Mouse (Mus musculus): ENCODE measurements around the gene Mapk10. TPM values are rescaled to one million over a fixed set of nuclear protein-coding genes. Genes with fewer than 3 reads are reported as not detected.

Gene Mapk10
- polyA plus RNA-seq, 1 experiment from 2014 or later = 0.32 TPM

- no peak overlapping the region for H3K9ac ChIP-seq (ENCODE audit: low read depth, low read length)
- no peaks in the 10 kb centered on the region for H3K36me3 ChIP-seq (ENCODE audit: control insufficient read depth, insufficient read depth, low read length)
- no peaks in the 10 kb centered on the region for H3K27me3 ChIP-seq (replicated peaks; ENCODE audit: control insufficient read depth, insufficient read depth, low read length)
- no peak overlapping the region for H3K4me2 ChIP-seq
- no peaks in the 10 kb centered on the region for H3K4me1 ChIP-seq (replicated peaks; ENCODE audit: control insufficient read depth, insufficient read depth, low read length)
- no peak overlapping the region for H3K27ac ChIP-seq (ENCODE audit: low read depth, low read length)
- 44% methylated on average over 5 of the region's 5 CpGs for WGBS
- no peak for DNase-seq (ENCODE audit: low spot score)
- H3K9me3 ChIP-seq (ENCODE audit: control insufficient read depth, low read length) = no peaks in the 10 kb centered on the region
- ATAC-seq (replicated peaks; ENCODE audit: low FRiP score) = no peak
- H3K4me3 ChIP-seq (ENCODE audit: low read depth, low read length) = no peak overlapping the region
These were observed 34.1 kb downstream of the Mapk10 start for GRCm38 (mm10) chr5:103177010-103177409.

DNA sequence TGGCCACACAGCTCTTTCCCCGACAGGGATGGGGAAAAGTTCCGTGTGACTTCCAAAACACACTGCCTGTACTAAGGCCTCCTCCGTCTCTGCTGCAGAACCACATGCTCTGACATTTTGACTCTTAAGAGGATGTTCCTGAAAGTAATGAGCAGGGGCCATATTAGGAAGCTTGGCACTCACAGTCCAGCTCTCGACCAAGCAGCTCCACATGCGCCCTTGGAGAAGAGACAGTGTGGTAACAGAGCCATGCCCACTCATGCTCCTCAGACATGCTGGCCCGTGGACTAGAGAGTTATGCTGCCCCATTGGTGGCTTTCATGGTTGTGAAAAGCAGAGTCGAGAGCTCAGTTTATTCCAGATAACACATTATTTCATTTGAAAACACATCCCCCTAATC, 35.1 kb downstream of the Mapk10 start:
- Histone ChIP-seq H3K27me3 (replicated peaks; ENCODE audit: control insufficient read depth, insufficient read depth, low read length) (no peaks in the 10 kb centered on the region), H3K36me3 (ENCODE audit: control insufficient read depth, insufficient read depth, low read length) (no peaks in the 10 kb centered on the region), H3K9ac (ENCODE audit: low read depth, low read length) (no peak overlapping the region), H3K4me3 (ENCODE audit: low read depth, low read length) (no peak overlapping the region), H3K9me3 (ENCODE audit: control insufficient read depth, low read length) (no peaks in the 10 kb centered on the region), H3K4me1 (replicated peaks; ENCODE audit: control insufficient read depth, insufficient read depth, low read length) (no peaks in the 10 kb centered on the region), H3K27ac (ENCODE audit: low read depth, low read length) (no peak overlapping the region), H3K4me2 (no peak overlapping the region)
- WGBS = 80% methylated on average over 7 of the region's 7 CpGs
- ATAC-seq (replicated peaks; ENCODE audit: low FRiP score) = no peak
- DNase-seq (ENCODE audit: low spot score) = no peak

- DNase-seq (ENCODE audit: low spot score) = no peak
- Histone ChIP-seq H3K4me2 (no peak overlapping the region), H3K4me1 (replicated peaks; ENCODE audit: control insufficient read depth, insufficient read depth, low read length) (no peaks in the 10 kb centered on the region), H3K4me3 (ENCODE audit: low read depth, low read length) (no peak overlapping the region), H3K27me3 (replicated peaks; ENCODE audit: control insufficient read depth, insufficient read depth, low read length) (no peaks in the 10 kb centered on the region), H3K9me3 (ENCODE audit: control insufficient read depth, low read length) (no peaks in the 10 kb centered on the region), H3K27ac (ENCODE audit: low read depth, low read length) (no peak overlapping the region), H3K9ac (ENCODE audit: low read depth, low read length) (no peak overlapping the region), H3K36me3 (ENCODE audit: control insufficient read depth, insufficient read depth, low read length) (no peaks in the 10 kb centered on the region)
- WGBS = 74% methylated on average over 7 of the region's 7 CpGs
- ATAC-seq (replicated peaks; ENCODE audit: low FRiP score) = no peak
These were observed 36.5 kb downstream of the Mapk10 start for GRCm38 (mm10) chr5:103174607-103175006.

- H3K4me2 ChIP-seq = no peak overlapping the region
- H3K4me1 ChIP-seq (replicated peaks; ENCODE audit: control insufficient read depth, insufficient read depth, low read length) = no peaks in the 10 kb centered on the region
- no peaks in the 10 kb centered on the region for H3K36me3 ChIP-seq (ENCODE audit: control insufficient read depth, insufficient read depth, low read length)
- H3K27me3 ChIP-seq (replicated peaks; ENCODE audit: control insufficient read depth, insufficient read depth, low read length) = no peaks in the 10 kb centered on the region
- H3K27ac ChIP-seq (ENCODE audit: low read depth, low read length) = no peak overlapping the region
- DNase-seq (ENCODE audit: low spot score) = no peak
- 80% methylated on average over 3 of the region's 3 CpGs for WGBS
- H3K4me3 ChIP-seq (ENCODE audit: low read depth, low read length) = no peak overlapping the region
- no peaks in the 10 kb centered on the region; the same call in 1 of the 2 replicates for H3K9me3 ChIP-seq (ENCODE audit: control insufficient read depth, low read length)
- no peak overlapping the region for H3K9ac ChIP-seq (ENCODE audit: low read depth, low read length)
- ATAC-seq (replicated peaks; ENCODE audit: low FRiP score) = no peak
These were observed 39.9 kb downstream of the Mapk10 start for GRCm38 (mm10) chr5:103171207-103171606.

- Histone ChIP-seq H3K9me3 (ENCODE audit: control insufficient read depth, low read length) (no peaks in the 10 kb centered on the region; the same call in 1 of the 2 replicates), H3K27ac (ENCODE audit: low read depth, low read length) (no peak overlapping the region), H3K36me3 (ENCODE audit: control insufficient read depth, insufficient read depth, low read length) (no peaks in the 10 kb centered on the region), H3K4me3 (ENCODE audit: low read depth, low read length) (no peak overlapping the region), H3K27me3 (replicated peaks; ENCODE audit: control insufficient read depth, insufficient read depth, low read length) (no peaks in the 10 kb centered on the region), H3K4me2 (no peak overlapping the region), H3K4me1 (replicated peaks; ENCODE audit: control insufficient read depth, insufficient read depth, low read length) (no peaks in the 10 kb centered on the region), H3K9ac (ENCODE audit: low read depth, low read length) (no peak overlapping the region)
- 84% methylated on average over 5 of the region's 5 CpGs for WGBS
- DNase-seq (ENCODE audit: low spot score) (no peak), ATAC-seq (replicated peaks; ENCODE audit: low FRiP score) (no peak)
These were observed 43.8 kb downstream of the Mapk10 start for GRCm38 (mm10) chr5:103167371-103167770.

GRCm38 (mm10) chr5:103166755-103167154, 44.4 kb downstream of the Mapk10 start:
- DNase-seq (ENCODE audit: low spot score) = no peak
- H3K4me1 ChIP-seq (replicated peaks; ENCODE audit: control insufficient read depth, insufficient read depth, low read length) = no peaks in the 10 kb centered on the region
- no peaks in the 10 kb centered on the region for H3K36me3 ChIP-seq (ENCODE audit: control insufficient read depth, insufficient read depth, low read length)
- WGBS = 62% methylated on average over 2 of the region's 2 CpGs
- H3K4me3 ChIP-seq (ENCODE audit: low read depth, low read length) = no peak overlapping the region
- ATAC-seq (replicated peaks; ENCODE audit: low FRiP score) = no peak
- no peak overlapping the region for H3K4me2 ChIP-seq
- H3K27ac ChIP-seq (ENCODE audit: low read depth, low read length) = no peak overlapping the region
- H3K27me3 ChIP-seq (replicated peaks; ENCODE audit: control insufficient read depth, insufficient read depth, low read length) = no peaks in the 10 kb centered on the region
- no peak overlapping the region for H3K9ac ChIP-seq (ENCODE audit: low read depth, low read length)
- H3K9me3 ChIP-seq (ENCODE audit: control insufficient read depth, low read length) = no peaks in the 10 kb centered on the region; the same call in 1 of the 2 replicates

- Histone ChIP-seq H3K36me3 (ENCODE audit: control insufficient read depth, insufficient read depth, low read length) (no peaks in the 10 kb centered on the region), H3K4me3 (ENCODE audit: low read depth, low read length) (no peak overlapping the region), H3K4me2 (no peak overlapping the region), H3K27me3 (replicated peaks; ENCODE audit: control insufficient read depth, insufficient read depth, low read length) (no peaks in the 10 kb centered on the region), H3K4me1 (replicated peaks; ENCODE audit: control insufficient read depth, insufficient read depth, low read length) (no peaks in the 10 kb centered on the region), H3K9me3 (ENCODE audit: control insufficient read depth, low read length) (no peaks in the 10 kb centered on the region; the same call in 1 of the 2 replicates), H3K9ac (ENCODE audit: low read depth, low read length) (no peak overlapping the region), H3K27ac (ENCODE audit: low read depth, low read length) (no peak overlapping the region)
- 84% methylated on average over 3 of the region's 3 CpGs for WGBS
- ATAC-seq (replicated peaks; ENCODE audit: low FRiP score) (no peak), DNase-seq (ENCODE audit: low spot score) (no peak)
These were observed 47.1 kb downstream of the Mapk10 start for GRCm38 (mm10) chr5:103164022-103164421.

GRCm38 (mm10) chr5:103161574-103161973, 49.6 kb downstream of the Mapk10 start:
- no peaks in the 10 kb centered on the region for H3K4me1 ChIP-seq (replicated peaks; ENCODE audit: control insufficient read depth, insufficient read depth, low read length)
- DNase-seq (ENCODE audit: low spot score) (no peak), ATAC-seq (replicated peaks; ENCODE audit: low FRiP score) (no peak)
- WGBS = 67% methylated on average over 3 of the region's 3 CpGs
- no peak overlapping the region for H3K4me2 ChIP-seq
- H3K4me3 ChIP-seq (ENCODE audit: low read depth, low read length) = no peak overlapping the region
- H3K9me3 ChIP-seq (ENCODE audit: control insufficient read depth, low read length) = no peaks in the 10 kb centered on the region
- H3K9ac ChIP-seq (ENCODE audit: low read depth, low read length) = no peak overlapping the region
- H3K27ac ChIP-seq (ENCODE audit: low read depth, low read length) = no peak overlapping the region
- H3K27me3 ChIP-seq (replicated peaks; ENCODE audit: control insufficient read depth, insufficient read depth, low read length) = no peaks in the 10 kb centered on the region
- H3K36me3 ChIP-seq (ENCODE audit: control insufficient read depth, insufficient read depth, low read length) = no peaks in the 10 kb centered on the region

GRCm38 (mm10) chr5:103161196-103161540, 50.0 kb downstream of the Mapk10 start:
- no peak overlapping the region for H3K4me3 ChIP-seq (ENCODE audit: low read depth, low read length)
- H3K4me2 ChIP-seq = no peak overlapping the region
- 49% methylated on average over 1 of the region's 1 CpGs for WGBS
- no peak overlapping the region for H3K27ac ChIP-seq (ENCODE audit: low read depth, low read length)
- H3K9me3 ChIP-seq (ENCODE audit: control insufficient read depth, low read length) = no peaks in the 10 kb centered on the region
- H3K27me3 ChIP-seq (replicated peaks; ENCODE audit: control insufficient read depth, insufficient read depth, low read length) = no peaks in the 10 kb centered on the region
- H3K4me1 ChIP-seq (replicated peaks; ENCODE audit: control insufficient read depth, insufficient read depth, low read length) = no peaks in the 10 kb centered on the region
- DNase-seq (ENCODE audit: low spot score) (no peak), ATAC-seq (replicated peaks; ENCODE audit: low FRiP score) (no peak)
- H3K9ac ChIP-seq (ENCODE audit: low read depth, low read length) = no peak overlapping the region
- no peaks in the 10 kb centered on the region for H3K36me3 ChIP-seq (ENCODE audit: control insufficient read depth, insufficient read depth, low read length)

Data from liver, embryonic 11.5 days (tissue).